Mouse (Mus musculus): ENCODE results near the gene Rc3h2.

The Rc3h2 gene

GRCm38 (mm10) chr2:37422306-37423304, at the start of gene Rc3h2:
Gene Rc3h2, minus strand, starts transcription at chr2:37422903.
- DNase-seq (ENCODE audit: low spot score in 2 of 2), result peak; percentile 94 to 95

GRCm38 (mm10) chr2:37466266-37466665, 43.6 kb upstream of the Rc3h2 start:
- DNase-seq (ENCODE audit: low spot score in 2 of 2), result no peak

- no peak for DNase-seq (ENCODE audit: low spot score in 2 of 2)
These were observed 38.0 kb upstream of the Rc3h2 start for GRCm38 (mm10) chr2:37460707-37461106.

- no peak for DNase-seq (ENCODE audit: low spot score in 2 of 2)
These were observed 29.7 kb upstream of the Rc3h2 start for GRCm38 (mm10) chr2:37452376-37452760.

- peak; percentile 93 to 96 for DNase-seq (ENCODE audit: low spot score in 2 of 2)
These were observed 29.1 kb upstream of the Rc3h2 start for GRCm38 (mm10) chr2:37451667-37452375.

- DNase-seq (ENCODE audit: low spot score in 2 of 2), result peak; percentile 93 to 96
These were observed 20.2 kb upstream of the Rc3h2 start, which contains the start of the genes Zbtb26, Zbtb6 and Rabgap1 for GRCm38 (mm10) chr2:37442611-37443591. Gene Zbtb26, minus strand, starts transcription at chr2:37443135. Gene Zbtb6, minus strand, starts transcription at chr2:37443171. Gene Rabgap1, plus strand, starts transcription at chr2:37443279.

GRCm38 (mm10) chr2:37431609-37432008, 8.9 kb upstream of the Rc3h2 start:
- no peak for DNase-seq (ENCODE audit: low spot score in 2 of 2)

- DNase-seq (ENCODE audit: low spot score in 2 of 2), result peak; percentile 74 to 84
These were observed 8.1 kb upstream of the Rc3h2 start for GRCm38 (mm10) chr2:37430593-37431464.

- DNase-seq (ENCODE audit: low spot score in 2 of 2), result no peak
These were observed 968 bp upstream of the Rc3h2 start for GRCm38 (mm10) chr2:37423671-37424070.

GRCm38 (mm10) chr2:37421903-37422302, 800 bp downstream of the Rc3h2 start:
- DNase-seq (ENCODE audit: low spot score in 2 of 2), result no peak

- DNase-seq (ENCODE audit: low spot score in 2 of 2), result no peak
These were observed 27.2 kb downstream of the Rc3h2 start for GRCm38 (mm10) chr2:37395539-37395938.

- DNase-seq (ENCODE audit: low spot score in 2 of 2), result no peak
These were observed 39.8 kb downstream of the Rc3h2 start for GRCm38 (mm10) chr2:37382921-37383320.

GRCm38 (mm10) chr2:37380189-37380588, 42.5 kb downstream of the Rc3h2 start:
- DNase-seq (ENCODE audit: low spot score in 2 of 2), result peak; percentile 60 to 78

GRCm38 (mm10) chr2:37376018-37376417, 46.7 kb downstream of the Rc3h2 start:
- no peak for DNase-seq (ENCODE audit: low spot score in 2 of 2)

GRCm38 (mm10) chr2:37370651-37371050, 52.1 kb downstream of the Rc3h2 start:
- DNase-seq (ENCODE audit: low spot score in 2 of 2), result no peak

- peak in 1 of 2 experiments; percentile 54 for DNase-seq (ENCODE audit: low spot score in 2 of 2)
These were observed 62.8 kb downstream of the Rc3h2 start for GRCm38 (mm10) chr2:37359908-37360307.

GRCm38 (mm10) chr2:37358633-37359540, 63.8 kb downstream of the Rc3h2 start, which contains the start of gene Pdcl:
Gene Pdcl, minus strand, starts transcription at chr2:37359332.
- DNase-seq (ENCODE audit: low spot score in 2 of 2), result peak; percentile 87 to 91

GRCm38 (mm10) chr2:37355571-37355970, 67.1 kb downstream of the Rc3h2 start:
- peak in 1 of 2 experiments; percentile 49 for DNase-seq (ENCODE audit: low spot score in 2 of 2)

- DNase-seq (ENCODE audit: low spot score in 2 of 2), result peak in 1 of 2 experiments; percentile 47
These were observed 71.0 kb downstream of the Rc3h2 start for GRCm38 (mm10) chr2:37351671-37352070.
